Mouse (Mus musculus): ENCODE results near the gene Hist1h4b.
"Not testable (repeated sequence)": the region's sequence is repeated elsewhere in the genome, so short reads cannot be mapped to it uniquely, and the experiment has no call there.

Gene Hist1h4b

DNA sequence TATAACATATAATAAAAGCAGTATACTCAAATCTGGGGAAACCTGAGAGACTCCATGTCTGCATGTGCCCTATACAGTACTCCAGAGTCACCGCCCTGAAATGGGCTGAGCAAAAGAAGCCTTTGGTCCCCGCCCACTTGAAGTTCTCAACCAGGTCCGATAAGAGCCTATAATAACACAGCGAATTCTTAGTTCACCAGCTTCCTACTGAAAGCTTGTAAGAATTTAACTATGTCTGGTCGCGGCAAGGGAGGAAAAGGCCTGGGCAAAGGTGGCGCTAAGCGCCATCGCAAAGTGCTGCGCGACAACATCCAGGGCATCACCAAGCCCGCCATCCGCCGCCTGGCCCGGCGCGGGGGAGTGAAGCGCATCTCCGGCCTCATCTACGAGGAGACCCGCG, at the start of gene Hist1h4b:
Hist1h4b (plus strand) TSS at position 224 of the 400 bp plus-strand sequence.
- peak; percentile 94 to 96 for DNase-seq (ENCODE audit: low spot score in 2 of 2)

DNA sequence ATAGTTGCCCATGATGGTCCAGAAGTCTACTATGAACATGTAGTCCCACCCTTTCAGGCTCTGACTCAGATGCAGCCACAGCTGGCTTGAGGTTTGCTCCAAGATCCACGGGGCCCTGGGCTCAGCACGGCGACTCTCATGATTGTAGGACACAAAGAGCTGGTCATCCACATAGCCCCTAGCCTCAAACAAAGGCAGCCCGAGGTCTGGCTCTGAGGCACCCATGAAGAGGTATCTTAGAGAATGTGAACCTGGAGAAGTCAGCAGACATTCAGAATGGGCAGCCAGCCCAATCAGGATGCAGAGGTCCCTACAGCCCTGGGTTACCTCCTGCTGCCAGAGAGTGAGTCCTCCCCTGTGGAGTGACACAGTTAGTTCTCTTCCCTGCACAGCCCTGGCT, 48.8 kb upstream of the Hist1h4b start:
- DNase-seq (ENCODE audit: low spot score in 2 of 2), result peak in 1 of 2 experiments; percentile 13

DNA sequence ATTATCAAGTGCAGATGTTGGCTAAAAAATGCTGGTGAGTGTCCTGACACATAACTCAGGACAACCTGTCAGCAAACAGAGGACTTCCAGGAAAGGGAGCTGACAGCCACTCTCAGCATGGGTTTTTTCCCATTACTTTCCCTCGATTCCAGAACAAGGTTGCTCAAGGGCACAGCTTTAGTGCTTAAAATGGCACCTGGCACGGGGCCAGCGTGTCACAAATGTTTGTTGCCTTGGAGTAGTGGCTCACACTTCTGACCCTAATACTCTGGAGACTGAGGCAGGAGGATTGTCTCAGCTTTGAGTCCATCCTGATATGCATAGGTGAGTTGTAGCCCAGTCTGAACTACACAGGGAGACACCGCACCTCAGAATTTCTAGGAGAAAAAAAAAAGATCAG, 48.2 kb upstream of the Hist1h4b start:
- DNase-seq (ENCODE audit: low spot score in 2 of 2), result peak in 1 of 2 experiments; percentile 12

DNA sequence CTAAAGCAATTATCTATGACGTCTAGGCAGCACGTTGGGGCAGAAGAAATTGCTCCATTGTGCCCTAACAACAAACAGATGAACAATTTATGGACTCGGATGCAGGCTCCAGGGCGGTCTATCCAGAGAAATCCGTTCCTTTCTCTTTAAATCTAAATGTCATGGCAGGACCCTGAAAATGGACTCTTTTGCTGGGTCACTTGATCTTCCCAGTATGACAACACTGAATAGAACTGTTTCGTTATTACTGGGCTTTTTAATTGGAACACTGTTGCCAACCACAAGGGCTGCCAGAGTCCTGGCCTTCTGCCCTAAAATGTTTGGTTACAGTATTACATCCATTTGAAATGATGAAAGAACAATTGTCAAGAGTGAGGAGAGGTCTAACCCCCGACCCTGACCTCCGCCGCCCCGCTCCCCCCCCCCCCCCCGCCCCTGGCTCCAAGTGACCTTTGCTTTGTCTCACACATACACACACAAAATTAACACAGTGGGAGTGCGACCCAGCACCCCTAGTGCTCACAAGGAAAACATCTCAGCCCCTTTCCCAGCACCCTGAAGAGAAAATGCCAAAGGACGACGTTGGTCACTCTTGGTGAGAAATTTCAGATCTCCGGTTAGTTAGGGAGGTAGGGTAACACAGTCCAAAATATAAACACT, 47.0 kb upstream of the Hist1h4b start:
- peak in 1 of 2 experiments; percentile 17 for DNase-seq (ENCODE audit: low spot score in 2 of 2)

DNA sequence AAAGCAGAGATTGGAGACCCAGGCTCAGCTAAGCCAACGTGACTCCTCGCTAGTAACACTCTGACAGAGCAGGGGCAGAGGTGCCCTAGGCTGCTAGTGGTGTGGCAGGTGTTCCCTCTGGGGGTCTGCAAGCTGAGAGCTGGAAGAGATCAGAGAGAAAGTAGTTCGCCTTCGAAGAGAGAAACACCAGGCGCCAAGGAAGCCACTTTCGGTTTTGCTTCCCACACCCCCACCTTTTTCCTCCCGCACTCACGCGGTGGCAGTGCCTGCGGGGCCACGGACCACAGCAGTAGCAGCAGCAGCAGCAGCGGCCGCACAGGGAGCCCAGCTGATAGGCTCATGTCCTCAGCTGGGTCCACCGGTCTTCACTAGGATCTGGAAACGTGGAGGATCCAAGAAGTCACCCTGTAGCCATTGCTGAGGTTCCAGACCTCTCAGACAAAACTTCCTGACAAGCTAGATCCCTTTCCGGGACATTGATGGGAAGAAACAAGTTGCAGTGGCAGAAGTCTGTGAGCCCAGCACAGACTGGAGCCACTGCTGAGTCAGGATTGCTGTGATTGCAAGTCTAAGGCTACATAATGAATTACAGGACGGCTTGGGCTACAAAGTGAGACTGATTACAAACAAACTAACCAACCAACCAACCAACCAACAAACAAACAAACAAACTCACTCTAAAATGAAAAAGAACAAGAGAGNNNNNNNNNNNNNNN, 46.3 kb upstream of the Hist1h4b start, which contains the start of gene Hfe:
Hfe (minus strand) TSS at position 481 of the 716 bp plus-strand sequence.
- DNase-seq (ENCODE audit: low spot score in 2 of 2), result peak in 1 of 2 experiments; percentile 39

DNA sequence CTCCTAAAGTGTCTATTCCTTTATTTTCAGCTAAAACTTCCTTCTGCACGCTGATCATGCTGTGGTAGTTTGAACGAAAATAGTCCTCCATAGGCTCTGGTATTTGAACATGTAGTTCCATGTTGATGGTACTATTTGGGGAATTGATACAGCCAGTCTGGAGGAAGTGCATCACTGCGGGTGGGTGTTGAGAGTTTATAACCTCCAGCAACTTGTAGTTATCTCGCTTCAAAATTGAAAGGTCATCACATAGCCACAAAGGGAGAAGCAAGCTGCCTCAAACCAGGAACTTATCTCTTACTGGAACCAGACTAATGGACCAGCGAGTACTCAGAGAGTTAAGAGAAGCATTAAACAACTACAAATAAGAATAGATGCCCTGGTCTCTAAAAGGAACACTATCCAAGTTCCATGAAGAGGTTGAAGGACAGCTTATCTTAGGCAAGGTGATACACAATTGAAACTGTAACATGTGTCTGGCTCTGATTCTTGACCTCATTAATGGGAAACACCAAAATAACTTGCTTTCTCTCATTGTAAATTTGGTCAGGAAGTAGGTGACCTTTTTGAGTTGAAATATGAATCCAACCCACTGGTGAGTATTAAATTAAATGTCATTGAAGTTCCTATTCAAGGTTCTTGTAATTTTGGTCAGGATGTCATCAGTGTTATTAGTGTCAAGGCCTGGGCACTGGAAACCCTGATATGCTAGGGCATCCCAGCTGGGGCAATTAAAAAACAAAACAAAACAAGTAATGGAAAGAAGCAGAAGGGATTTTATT, 40.4 kb upstream of the Hist1h4b start:
- no peak for DNase-seq (ENCODE audit: low spot score in 2 of 2)

DNA sequence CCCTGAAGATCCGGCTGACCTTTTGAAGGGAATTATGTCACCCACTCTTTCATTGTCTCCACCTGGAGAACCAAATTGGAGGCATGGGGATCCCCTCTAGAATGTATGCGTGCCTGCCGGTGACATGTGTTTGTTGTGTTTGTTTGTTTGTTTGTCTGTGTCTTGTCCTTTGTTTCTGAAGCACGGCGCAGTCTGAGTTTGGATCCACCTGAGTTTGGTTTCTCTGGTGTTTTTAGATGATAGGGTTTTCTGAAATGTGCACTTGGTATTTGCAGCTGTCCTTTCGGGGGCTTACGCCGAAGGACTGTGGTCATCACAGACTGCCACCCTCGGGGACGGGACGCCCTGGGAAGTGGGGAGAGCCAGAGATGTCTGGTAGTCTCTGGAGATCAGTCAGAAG, 39.6 kb upstream of the Hist1h4b start:
- DNase-seq (ENCODE audit: low spot score in 2 of 2), result no peak

DNA sequence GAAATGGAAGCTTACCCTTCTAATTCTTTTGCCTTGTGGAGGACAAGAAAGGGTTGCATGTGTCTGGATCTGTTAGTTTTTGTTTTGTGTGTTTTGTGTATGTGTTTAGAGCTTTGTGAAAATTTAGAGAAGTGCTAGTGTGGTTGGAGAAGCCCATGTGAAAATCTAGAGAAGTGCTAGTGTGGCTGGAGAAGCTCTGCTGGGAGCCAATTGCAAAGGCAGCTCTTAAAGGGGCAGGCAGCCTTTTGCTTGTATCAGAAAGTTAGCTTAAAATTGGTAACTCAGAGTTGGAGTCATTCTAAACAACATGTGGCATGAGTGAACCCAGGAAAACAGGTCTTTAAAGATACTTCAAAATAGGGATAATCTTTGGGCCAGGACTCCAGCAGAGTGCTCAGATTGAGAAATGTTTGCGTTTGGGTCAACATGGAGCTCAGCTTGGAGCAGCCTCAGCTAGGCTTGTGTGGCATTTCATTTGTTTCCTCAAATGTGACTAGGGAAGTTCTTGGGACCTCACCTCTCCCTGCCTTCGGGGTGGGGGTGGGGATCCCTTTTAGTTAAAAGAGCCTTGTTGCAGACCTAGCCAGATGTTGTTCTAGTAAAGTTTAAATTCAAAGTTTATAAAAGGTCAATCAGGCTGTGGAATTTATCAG, 39.1 kb upstream of the Hist1h4b start:
- DNase-seq (ENCODE audit: low spot score in 2 of 2), result not testable (repeated sequence)

DNA sequence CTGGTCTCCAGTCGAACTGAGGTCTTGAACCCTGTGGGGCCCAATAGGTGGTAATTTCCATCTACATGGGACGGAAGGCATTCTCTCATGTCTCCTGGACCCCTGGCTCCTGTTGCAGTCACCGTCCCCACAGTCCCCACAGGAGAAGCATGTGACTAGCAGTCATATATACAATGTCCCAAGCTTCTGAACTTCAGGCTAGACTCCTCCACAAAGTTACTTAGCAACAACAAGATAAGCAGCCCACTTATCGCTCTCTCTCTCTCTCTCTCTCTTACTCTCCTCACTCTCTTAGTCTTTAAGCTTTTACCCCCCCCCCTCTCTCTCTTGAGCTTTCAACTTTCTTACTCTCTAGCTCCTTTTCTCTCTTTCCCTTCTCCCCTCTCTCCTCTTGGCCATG, 32.6 kb upstream of the Hist1h4b start:
- DNase-seq (ENCODE audit: low spot score in 2 of 2), result peak in 1 of 2 experiments; percentile 5

DNA sequence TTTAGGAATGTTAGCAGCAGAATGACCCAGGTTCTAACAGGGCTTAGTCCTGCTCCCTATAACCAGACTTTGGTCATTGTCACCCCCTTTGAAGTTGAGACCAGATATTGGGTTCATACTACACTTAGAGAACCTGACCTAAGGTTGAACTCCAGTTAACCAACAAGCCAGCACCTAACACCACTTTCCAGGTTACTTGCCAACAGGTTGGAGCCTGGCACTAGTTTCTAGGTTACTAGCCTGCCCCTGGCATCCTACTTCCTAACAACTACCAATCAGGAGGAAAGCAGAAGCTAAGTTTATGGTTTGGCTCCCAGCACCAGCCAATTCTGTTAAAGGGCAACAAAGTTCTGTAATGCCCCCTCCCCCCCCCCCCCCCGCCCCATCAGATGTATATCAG, 31.6 kb upstream of the Hist1h4b start:
- peak in 1 of 2 experiments; percentile 5 for DNase-seq (ENCODE audit: low spot score in 2 of 2)

DNA sequence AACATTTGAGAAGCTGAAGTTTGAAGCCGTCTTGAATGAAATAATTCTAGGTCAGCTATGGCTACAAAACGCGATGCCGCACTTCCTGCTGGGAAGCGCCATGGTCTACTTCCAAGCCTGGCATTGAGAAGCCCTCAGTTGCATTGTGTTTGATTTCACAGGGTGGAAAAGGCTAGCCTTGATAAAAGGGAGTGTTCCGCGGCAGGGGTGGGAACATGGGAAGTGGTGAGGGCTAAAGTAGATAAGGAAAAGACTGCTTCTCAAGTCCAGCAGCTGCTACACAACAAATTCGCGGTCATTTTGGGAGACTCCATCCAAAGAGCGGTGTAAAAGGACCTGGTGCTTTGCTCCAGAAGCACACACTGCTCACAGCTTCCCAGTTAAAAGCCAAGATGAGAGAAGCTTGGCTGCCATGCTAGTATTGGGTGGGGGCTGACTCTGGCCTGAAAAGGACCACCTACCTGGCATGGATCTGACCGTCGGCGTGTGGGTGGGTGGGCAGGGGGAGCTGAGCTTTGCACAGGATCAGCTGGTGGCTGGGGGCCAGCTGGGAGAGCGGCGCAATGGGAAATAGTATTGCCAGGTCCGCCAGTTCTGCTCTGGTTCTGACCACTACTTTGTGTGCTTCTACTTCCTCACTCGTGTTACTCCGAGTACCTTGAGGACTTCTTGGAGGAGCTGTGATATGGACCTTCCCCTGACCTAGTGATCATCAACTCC, 28.2 kb upstream of the Hist1h4b start:
- DNase-seq (ENCODE audit: low spot score in 2 of 2), result no peak

DNA sequence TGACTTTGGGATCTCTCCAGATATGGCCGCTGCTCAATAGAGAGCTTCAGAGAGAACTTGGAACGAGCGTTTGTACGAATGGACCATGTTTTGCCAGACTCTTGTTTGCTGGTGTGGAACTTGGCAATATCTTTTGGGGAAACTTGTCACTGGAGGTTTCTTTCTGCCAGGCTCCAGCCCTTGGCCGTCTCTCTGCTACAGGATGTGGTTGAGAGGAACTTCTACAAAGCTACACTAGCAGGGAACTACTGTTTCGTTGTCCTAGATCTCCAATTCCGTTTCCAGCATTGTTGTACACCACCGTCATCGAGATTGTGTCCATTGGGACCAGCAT, 27.7 kb upstream of the Hist1h4b start:
- DNase-seq (ENCODE audit: low spot score in 2 of 2), result peak in 1 of 2 experiments; percentile 26

DNA sequence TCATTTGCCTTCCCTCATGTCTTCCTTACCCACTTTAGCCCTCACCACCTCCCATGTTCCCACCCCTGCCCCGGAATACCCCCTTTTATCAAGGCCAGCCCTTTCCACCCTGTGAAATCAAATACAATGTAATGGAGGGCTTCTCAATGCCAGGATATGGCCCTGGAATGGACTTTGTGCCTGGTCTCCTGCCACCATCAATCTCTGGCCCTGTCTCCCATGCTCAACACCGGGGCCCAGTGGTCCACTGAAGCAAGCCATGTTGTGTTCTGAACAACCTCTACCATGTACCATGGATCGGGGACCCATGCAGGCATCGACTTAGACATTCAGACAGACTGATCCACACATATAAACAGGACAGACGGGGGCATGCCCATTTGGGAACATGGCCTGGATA, 27.1 kb upstream of the Hist1h4b start:
- DNase-seq (ENCODE audit: low spot score in 2 of 2), result no peak

DNA sequence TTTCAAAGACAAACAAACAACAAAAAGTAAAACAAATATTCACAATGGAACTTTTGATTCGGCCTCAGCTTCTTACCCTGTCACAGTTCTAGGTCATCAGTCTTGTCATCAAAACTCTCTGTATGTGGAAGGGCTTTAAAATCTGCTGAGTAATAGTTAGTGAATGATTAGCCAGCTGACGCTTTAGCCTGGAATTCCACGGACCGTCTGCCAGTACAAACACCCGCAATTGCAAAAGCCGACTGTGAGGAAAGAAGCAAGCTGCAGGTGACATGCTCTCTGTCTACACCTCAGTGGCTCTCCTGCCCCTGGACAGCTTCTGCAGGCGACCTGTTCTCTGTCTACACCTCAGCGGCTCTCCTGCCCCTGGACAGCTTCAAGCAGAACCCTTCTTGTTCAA, 26.3 kb upstream of the Hist1h4b start:
- no peak for DNase-seq (ENCODE audit: low spot score in 2 of 2)

DNA sequence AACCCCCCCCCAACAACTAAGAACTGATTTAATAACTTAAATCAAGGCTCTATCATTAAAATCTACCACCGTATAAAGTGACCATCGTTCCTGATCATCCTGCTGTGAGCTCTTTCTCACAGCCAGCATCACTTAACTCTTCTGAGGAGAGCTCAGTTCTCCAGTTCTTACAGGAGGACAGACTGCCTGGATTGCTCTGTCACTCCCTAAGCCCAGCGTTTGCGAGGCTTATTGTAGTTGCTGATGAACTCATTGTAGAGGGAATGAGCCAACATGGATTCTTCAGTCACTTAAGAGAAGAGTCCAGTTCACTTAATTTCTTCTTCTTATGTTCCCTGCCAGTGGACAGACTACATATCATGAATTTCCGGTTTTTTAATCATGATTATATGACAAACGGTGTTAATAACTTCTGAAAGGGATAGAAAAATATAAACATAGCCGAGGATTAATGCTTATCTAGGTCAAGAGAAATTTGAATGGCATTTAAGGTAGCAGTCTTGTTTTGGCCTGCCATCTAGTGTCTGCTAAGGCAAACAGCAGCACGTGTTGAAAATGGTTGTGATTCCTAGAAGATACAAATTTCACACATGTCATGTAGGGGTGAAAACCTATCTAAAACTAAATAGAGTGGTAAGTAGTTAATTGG, 24.5 kb upstream of the Hist1h4b start:
- no peak for DNase-seq (ENCODE audit: low spot score in 2 of 2)

DNA sequence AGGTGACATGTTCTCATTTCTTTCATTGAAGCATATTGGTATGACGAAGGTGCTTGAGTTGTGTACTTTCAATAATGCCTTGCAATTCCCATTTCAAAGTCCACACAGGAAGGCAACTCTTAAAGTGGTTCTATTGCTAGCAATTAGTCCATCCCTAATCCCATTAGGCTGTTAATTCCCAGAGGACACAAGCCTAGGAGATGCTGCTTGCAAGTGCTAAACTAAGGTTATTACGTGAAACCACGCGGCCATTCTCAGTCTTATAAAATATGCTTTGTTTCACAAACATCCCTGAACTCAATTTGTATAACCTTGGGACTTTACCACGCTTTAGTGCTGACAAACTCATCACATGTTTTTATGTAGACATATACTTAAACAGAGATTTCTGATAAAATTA, 19.7 kb upstream of the Hist1h4b start:
- no peak for DNase-seq (ENCODE audit: low spot score in 2 of 2)

DNA sequence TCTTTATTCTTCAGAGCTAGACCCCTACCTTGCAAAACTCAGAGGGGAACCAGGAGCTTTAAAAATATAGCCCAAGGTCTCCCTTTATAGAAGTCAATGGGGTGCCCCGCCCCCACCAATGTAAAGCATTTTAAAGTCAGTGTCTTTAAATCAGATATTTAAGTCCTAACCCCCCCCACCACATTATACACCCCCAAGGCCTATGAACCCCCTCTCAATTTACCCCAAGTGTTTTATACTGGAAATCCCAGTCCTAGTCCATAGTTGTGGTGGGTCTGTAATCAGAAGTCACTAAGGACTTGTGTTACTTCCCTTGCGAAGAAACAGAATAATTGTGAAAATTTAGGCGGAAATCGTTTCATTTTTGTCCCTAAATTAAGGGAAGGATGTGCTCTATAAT, 18.8 kb upstream of the Hist1h4b start:
- no peak for DNase-seq (ENCODE audit: low spot score in 2 of 2)

DNA sequence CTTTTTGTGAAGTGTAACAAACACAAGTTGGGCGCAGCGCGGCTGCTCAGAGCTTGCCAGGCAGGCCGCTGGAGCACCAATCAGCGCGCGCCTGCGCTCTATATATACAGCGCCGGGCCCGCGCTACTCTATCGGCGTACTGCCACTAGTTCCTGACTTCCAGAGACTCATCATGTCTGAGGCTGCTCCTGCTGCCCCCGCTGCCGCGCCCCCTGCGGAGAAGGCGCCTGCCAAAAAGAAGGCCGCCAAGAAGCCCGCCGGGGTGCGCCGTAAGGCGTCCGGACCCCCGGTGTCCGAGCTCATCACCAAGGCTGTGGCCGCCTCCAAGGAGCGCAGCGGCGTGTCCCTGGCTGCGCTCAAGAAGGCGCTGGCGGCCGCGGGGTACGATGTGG, 18.1 kb upstream of the Hist1h4b start, which contains the start of gene Hist1h1c:
Hist1h1c (plus strand) TSS at position 132 of the 392 bp plus-strand sequence.
- DNase-seq (ENCODE audit: low spot score in 2 of 2), result peak; percentile 93 to 94

DNA sequence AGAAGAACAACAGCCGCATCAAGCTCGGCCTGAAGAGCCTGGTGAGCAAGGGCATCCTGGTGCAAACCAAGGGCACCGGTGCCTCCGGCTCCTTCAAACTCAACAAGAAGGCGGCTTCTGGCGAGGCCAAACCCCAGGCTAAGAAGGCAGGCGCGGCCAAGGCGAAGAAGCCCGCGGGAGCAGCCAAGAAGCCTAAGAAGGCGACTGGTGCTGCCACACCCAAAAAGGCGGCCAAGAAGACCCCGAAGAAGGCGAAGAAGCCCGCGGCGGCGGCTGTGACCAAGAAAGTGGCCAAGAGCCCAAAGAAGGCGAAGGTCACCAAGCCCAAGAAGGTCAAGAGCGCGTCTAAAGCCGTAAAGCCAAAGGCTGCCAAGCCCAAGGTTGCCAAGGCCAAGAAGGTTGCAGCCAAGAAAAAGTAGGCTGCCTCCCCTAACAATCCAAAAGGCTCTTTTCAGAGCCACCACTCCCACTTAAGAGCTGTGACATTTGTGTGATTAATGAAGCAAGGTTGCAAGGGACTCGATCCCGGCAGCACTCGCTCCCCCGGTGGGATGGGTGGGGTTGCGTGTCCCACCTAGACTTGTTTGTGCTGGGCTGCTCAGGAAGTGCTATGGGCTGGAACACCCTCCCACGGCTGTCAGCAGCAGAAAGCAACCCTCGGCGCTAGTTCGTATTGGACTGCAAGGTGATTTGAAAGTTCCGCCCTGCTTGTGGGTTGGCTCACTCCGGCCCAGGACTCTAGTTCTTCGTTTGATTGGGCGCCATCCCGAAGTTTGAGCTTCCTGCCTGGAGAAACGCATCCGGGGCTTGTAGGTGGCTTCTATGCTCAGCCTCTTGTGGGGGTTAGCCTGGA, 17.5 kb upstream of the Hist1h4b start:
- peak; percentile 97 to 98 for DNase-seq (ENCODE audit: low spot score in 2 of 2)

DNA sequence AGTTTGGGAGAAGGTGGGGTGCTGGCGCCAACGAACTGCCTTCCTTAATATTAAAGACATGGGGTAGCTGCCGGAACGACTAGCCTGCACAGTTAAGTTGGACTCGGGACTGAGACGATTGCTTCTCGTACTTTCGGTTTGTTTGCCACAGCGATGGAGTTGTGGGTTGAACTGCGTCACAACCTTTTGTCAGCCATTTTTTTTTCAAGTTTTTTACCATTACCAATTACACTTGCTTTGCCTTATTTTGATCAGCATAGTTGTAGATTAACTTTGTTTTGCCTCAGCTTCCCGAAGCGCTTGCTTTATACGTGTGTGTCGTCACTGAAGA, 16.9 kb upstream of the Hist1h4b start:
- no peak for DNase-seq (ENCODE audit: low spot score in 2 of 2)

Data from right cerebral cortex, postnatal 10 days (tissue).